Mouse (Mus musculus) thymus, adult 2 months (tissue): ENCODE data around the gene Bmf.

Experiments
- CTCF ChIP-seq: fragments of 200-500 bp; IDR thresholded peaks from 2 replicates; pipeline ENCODE4 v1.5.1; 2012; ENCODE audit warnings: mild to moderate bottlenecking, control low read depth, low read length, moderate library complexity, borderline replicate concordance; ENCODE audit not compliant: control insufficient read depth, poor library complexity, insufficient read depth; ENCODE audit errors: extremely low read depth
- POLR2A ChIP-seq: fragments of 200-500 bp; IDR thresholded peaks from 2 replicates; pipeline ENCODE4 v1.6.1; 2012; ENCODE audit warnings: mild to moderate bottlenecking, low read length, control low read depth, moderate library complexity; ENCODE audit not compliant: control insufficient read depth, poor library complexity, insufficient read depth; ENCODE audit errors: extremely low read depth

GRCm38 (mm10) chr2:118536111-118536510, 13.4 kb downstream of the Bmf start:
- TF ChIP-seq CTCF (no peak), POLR2A (no peak)
